Mouse (Mus musculus) thymus, adult 2 months (tissue): ENCODE data around the gene Dennd2a.

Experiments
- CTCF ChIP-seq: fragments of 200-500 bp; IDR thresholded peaks from 2 replicates; pipeline ENCODE4 v1.5.1; 2012; ENCODE audit warnings: mild to moderate bottlenecking, control low read depth, low read length, moderate library complexity, borderline replicate concordance; ENCODE audit not compliant: control insufficient read depth, poor library complexity, insufficient read depth; ENCODE audit errors: extremely low read depth
- POLR2A ChIP-seq: fragments of 200-500 bp; IDR thresholded peaks from 2 replicates; pipeline ENCODE4 v1.6.1; 2012; ENCODE audit warnings: mild to moderate bottlenecking, low read length, control low read depth, moderate library complexity; ENCODE audit not compliant: control insufficient read depth, poor library complexity, insufficient read depth; ENCODE audit errors: extremely low read depth

DNA sequence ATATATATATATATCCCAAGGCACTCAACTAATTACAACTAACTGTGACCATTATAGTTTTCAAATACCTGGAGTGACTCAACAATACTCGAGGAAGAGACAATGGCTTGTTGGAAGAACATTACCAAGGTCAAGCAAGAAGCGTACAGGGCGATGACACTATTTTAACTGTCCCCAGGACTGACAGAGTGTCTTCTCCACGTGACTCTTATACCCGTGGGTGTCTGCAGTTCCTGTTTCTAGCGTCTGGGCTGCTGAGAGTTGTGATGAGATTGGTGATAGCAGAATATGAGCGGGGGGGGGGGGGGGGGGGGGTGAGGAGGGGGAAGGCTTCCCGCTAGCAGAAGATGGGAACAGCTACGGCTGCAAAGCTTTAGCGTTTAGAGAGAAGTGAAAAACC is 30.9 kb downstream of the Dennd2a start:
- TF ChIP-seq CTCF (no peak), POLR2A (no peak)
